Mouse (Mus musculus) stomach, embryonic 14.5 days (tissue): Measurements from ENCODE around the gene Hectd1. TPM values are rescaled to one million over a fixed set of nuclear protein-coding genes. Genes with fewer than 3 reads are reported as not detected.

Experiments used
- ATAC-seq: fragments of 200-750 bp; cut with Nextera tagmentation; 2 replicates; pipeline ENCODE4 v1.8.0; 2017; ENCODE audit warnings: low read depth, moderate TSS enrichment; ENCODE audit not compliant: insufficient number of reproducible peaks, insufficient read depth, low FRiP score
- H3K27ac ChIP-seq: fragments of 300-500 bp; sonication (generic); 2 replicates; pipeline ENCODE4 v1.5.1; 2014; ENCODE audit warnings: mild to moderate bottlenecking, low read length, moderate library complexity, mixed read lengths
- H3K27me3 ChIP-seq: fragments of 300-500 bp; sonication (generic); 2 replicates; pipeline ENCODE4 v1.6.1; 2014; ENCODE audit warnings: low read length, control low read depth, mixed read lengths; ENCODE audit not compliant: control insufficient read depth, insufficient read depth
- H3K36me3 ChIP-seq: fragments of 300-500 bp; sonication (generic); 2 replicates; pipeline ENCODE4 v1.6.1; 2014; ENCODE audit warnings: mild to moderate bottlenecking, control low read depth, low read length, moderate library complexity, mixed read lengths; ENCODE audit not compliant: control insufficient read depth, insufficient read depth
- H3K4me1 ChIP-seq: fragments of 300-500 bp; sonication (generic); 2 replicates; pipeline ENCODE4 v1.6.1; 2014; ENCODE audit warnings: low read length, control low read depth, mixed read lengths; ENCODE audit not compliant: control insufficient read depth, insufficient read depth
- H3K4me2 ChIP-seq: fragments of 300-500 bp; sonication (generic); replicated peaks from 2 replicates; pipeline ENCODE4 v1.6.1; 2014; ENCODE audit warnings: low read depth, low read length, control low read depth
- H3K4me3 ChIP-seq: fragments of 300-500 bp; sonication (generic); 2 replicates; pipeline ENCODE4 v1.5.1; 2014; ENCODE audit warnings: low read depth, low read length, control low read depth
- H3K9ac ChIP-seq: fragments of 300-500 bp; sonication (generic); replicated peaks from 2 replicates; pipeline ENCODE4 v1.6.1; 2014; ENCODE audit warnings: low read depth, mild to moderate bottlenecking, control low read depth, low read length, moderate library complexity, mixed read lengths
- H3K9me3 ChIP-seq: fragments of 300-500 bp; sonication (generic); 2 replicates; pipeline ENCODE4 v1.6.1; 2016; ENCODE audit warnings: low read depth, low read length, control low read depth; ENCODE audit not compliant: control insufficient read depth
- WGBS: fragments of 180-500 bp; shearing (Covaris S2); extraction: QIAGEN DNeasy Blood & Tissue Kit; methylation state at CpG from one replicate; pipeline ENCODE4 v1.1.7; 2014; 5-methylcytosine and 5-hydroxymethylcytosine counted together
- polyA plus RNA-seq: library from polyadenylated mRNA; unstranded; fragments of >200 nt; fragmentation: Nextera tagmentation; extraction: Ambion mirVana; gene quantifications from 2 replicates; pipeline ENCODE4 v1.2.1, GENCODE M21; 2014

The Hectd1 gene
- polyA plus RNA-seq, 1 experiment from 2014 or later: 52.3 TPM

- ATAC-seq: no peak
- H3K4me3 ChIP-seq: no peak overlapping the region
- no peak overlapping the region for H3K27ac ChIP-seq
- H3K4me1 ChIP-seq: no peaks in the 10 kb centered on the region
- no peak overlapping the region for H3K9ac ChIP-seq
- H3K4me2 ChIP-seq: no peak overlapping the region
- no peaks in the 10 kb centered on the region for H3K36me3 ChIP-seq
- H3K9me3 ChIP-seq: 0 out of 2 replicates have a peak, but pooled peaks cover 2% of the 10 kb centered on the region
- H3K27me3 ChIP-seq: no peaks in the 10 kb centered on the region
- 82% methylated on average over 2 of the region's 2 CpGs for WGBS
These were observed 20.6 kb upstream of the Hectd1 start for GRCm38 (mm10) chr12:51849902-51850301.

- no peak overlapping the region for H3K4me3 ChIP-seq
- H3K27me3 ChIP-seq: no peaks in the 10 kb centered on the region
- no peak overlapping the region for H3K27ac ChIP-seq
- peaks cover 2% of the 10 kb centered on the region; the same call in 1 of the 2 replicates for H3K4me1 ChIP-seq
- H3K9me3 ChIP-seq: 0 out of 2 replicates have a peak, but pooled peaks cover 2% of the 10 kb centered on the region
- no peaks in the 10 kb centered on the region for H3K36me3 ChIP-seq
- 85% methylated on average over 9 of the region's 9 CpGs for WGBS
- H3K9ac ChIP-seq: no peak overlapping the region
- no peak overlapping the region for H3K4me2 ChIP-seq
- no peak for ATAC-seq
These were observed 18.8 kb upstream of the Hectd1 start for GRCm38 (mm10) chr12:51847953-51848680.

- H3K9ac ChIP-seq: no peak overlapping the region
- peak overlapping the region; percentile 55; the same call in 1 of the 2 replicates for H3K4me2 ChIP-seq
- H3K4me1 ChIP-seq: peaks cover 2% of the 10 kb centered on the region; the same call in 1 of the 2 replicates
- ATAC-seq: no peak; the same call in 1 of the 2 replicates
- WGBS: 23% methylated on average over 1 of the region's 1 CpGs
- H3K4me3 ChIP-seq: peak overlapping the region; percentile 51
- H3K27ac ChIP-seq: peak overlapping the region; percentile 89; the same call in 1 of the 2 replicates
- no peaks in the 10 kb centered on the region for H3K36me3 ChIP-seq
- H3K9me3 ChIP-seq: 0 out of 2 replicates have a peak, but pooled peaks cover 2% of the 10 kb centered on the region
- H3K27me3 ChIP-seq: no peaks in the 10 kb centered on the region
These were observed 15.9 kb upstream of the Hectd1 start for GRCm38 (mm10) chr12:51845261-51845660.

GRCm38 (mm10) chr12:51844771-51845256 lies 15.5 kb upstream of the Hectd1 start:
- under 1% methylated on average over 17 of the region's 17 CpGs for WGBS
- Histone ChIP-seq H3K9me3 (0 out of 2 replicates have a peak, but pooled peaks cover 2% of the 10 kb centered on the region), H3K4me1 (peaks cover 2% of the 10 kb centered on the region; the same call in 1 of the 2 replicates), H3K9ac (peak overlapping the region; percentile 14), H3K4me2 (peak overlapping the region; percentile 55), H3K4me3 (peak overlapping the region; percentile 51), H3K27me3 (no peaks in the 10 kb centered on the region), H3K27ac (peak overlapping the region; percentile 89), H3K36me3 (no peaks in the 10 kb centered on the region)
- peak; percentile 99 for ATAC-seq

GRCm38 (mm10) chr12:51843576-51844520 lies 14.5 kb upstream of the Hectd1 start:
- H3K36me3 ChIP-seq: no peaks in the 10 kb centered on the region
- peak overlapping the region; percentile 89 for H3K27ac ChIP-seq
- no peak for ATAC-seq
- no peaks in the 10 kb centered on the region for H3K27me3 ChIP-seq
- peak overlapping the region; percentile 55 for H3K4me2 ChIP-seq
- peaks cover 2% of the 10 kb centered on the region; the same call in 1 of the 2 replicates for H3K4me1 ChIP-seq
- H3K9ac ChIP-seq: no peak overlapping the region; the same call in 1 of the 2 replicates
- H3K9me3 ChIP-seq: no peaks in the 10 kb centered on the region
- peak overlapping the region; percentile 51 for H3K4me3 ChIP-seq
- 27% methylated on average over 15 of the region's 15 CpGs for WGBS

- peaks cover 2% of the 10 kb centered on the region; the same call in 1 of the 2 replicates for H3K4me1 ChIP-seq
- H3K27me3 ChIP-seq: no peaks in the 10 kb centered on the region
- H3K9me3 ChIP-seq: no peaks in the 10 kb centered on the region
- no peaks in the 10 kb centered on the region for H3K36me3 ChIP-seq
- no peak overlapping the region for H3K4me3 ChIP-seq
- WGBS: 63% methylated on average over 6 of the region's 6 CpGs
- H3K9ac ChIP-seq: no peak overlapping the region
- ATAC-seq: no peak
- H3K4me2 ChIP-seq: no peak overlapping the region
- no peak overlapping the region for H3K27ac ChIP-seq
These were observed 12.9 kb upstream of the Hectd1 start for GRCm38 (mm10) chr12:51842081-51842864.

GRCm38 (mm10) chr12:51839856-51840255 lies 10.5 kb upstream of the Hectd1 start:
- no peak overlapping the region for H3K4me3 ChIP-seq
- no peak for ATAC-seq
- WGBS: 88% methylated on average over 1 of the region's 1 CpGs
- no peaks in the 10 kb centered on the region for H3K27me3 ChIP-seq
- H3K4me2 ChIP-seq: no peak overlapping the region
- H3K4me1 ChIP-seq: peaks cover 2% of the 10 kb centered on the region; the same call in 1 of the 2 replicates
- no peak overlapping the region for H3K27ac ChIP-seq
- H3K36me3 ChIP-seq: no peaks in the 10 kb centered on the region
- H3K9me3 ChIP-seq: no peaks in the 10 kb centered on the region
- no peak overlapping the region for H3K9ac ChIP-seq
